Mouse (Mus musculus): ENCODE results near the gene Mx1.

Mx1 gene

DNA sequence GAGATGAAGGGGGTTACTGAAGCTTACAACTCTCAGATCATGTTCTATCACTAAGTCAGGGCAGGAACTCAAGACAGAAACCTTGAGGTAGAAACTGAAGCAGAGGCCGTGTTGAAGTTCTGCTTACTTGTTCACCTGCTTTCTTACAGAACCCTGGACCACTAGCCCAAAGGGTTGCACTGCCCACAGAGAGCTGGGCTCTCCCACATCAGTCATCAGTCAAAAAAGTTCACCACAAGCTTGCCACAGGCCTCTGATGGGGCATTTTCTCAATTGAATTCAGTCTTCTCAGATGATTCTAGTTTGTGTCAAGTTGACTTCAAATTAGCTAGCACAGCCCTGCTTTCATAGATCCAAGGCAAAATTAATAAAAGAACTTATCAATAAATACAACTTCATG lies 2.9 kb downstream of the Mx1 start:
- no peak for ATAC-seq (ENCODE audit: insufficient number of reproducible peaks, low FRiP score, low TSS enrichment)

- no peak for ATAC-seq (ENCODE audit: insufficient number of reproducible peaks, low FRiP score, low TSS enrichment)
Observed at GRCm38 (mm10) chr16:97447386-97447785, 15.3 kb downstream of the Mx1 start.

- peak; percentile 54 for ATAC-seq (ENCODE audit: insufficient number of reproducible peaks, low FRiP score, low TSS enrichment)
Observed at GRCm38 (mm10) chr16:97443670-97444263, 18.9 kb downstream of the Mx1 start.

- ATAC-seq (ENCODE audit: insufficient number of reproducible peaks, low FRiP score, low TSS enrichment), result no peak
Observed at GRCm38 (mm10) chr16:97441967-97442366, 20.7 kb downstream of the Mx1 start.

- ATAC-seq (ENCODE audit: insufficient number of reproducible peaks, low FRiP score, low TSS enrichment), result no peak
Observed at GRCm38 (mm10) chr16:97438191-97438590, 24.5 kb downstream of the Mx1 start.

DNA sequence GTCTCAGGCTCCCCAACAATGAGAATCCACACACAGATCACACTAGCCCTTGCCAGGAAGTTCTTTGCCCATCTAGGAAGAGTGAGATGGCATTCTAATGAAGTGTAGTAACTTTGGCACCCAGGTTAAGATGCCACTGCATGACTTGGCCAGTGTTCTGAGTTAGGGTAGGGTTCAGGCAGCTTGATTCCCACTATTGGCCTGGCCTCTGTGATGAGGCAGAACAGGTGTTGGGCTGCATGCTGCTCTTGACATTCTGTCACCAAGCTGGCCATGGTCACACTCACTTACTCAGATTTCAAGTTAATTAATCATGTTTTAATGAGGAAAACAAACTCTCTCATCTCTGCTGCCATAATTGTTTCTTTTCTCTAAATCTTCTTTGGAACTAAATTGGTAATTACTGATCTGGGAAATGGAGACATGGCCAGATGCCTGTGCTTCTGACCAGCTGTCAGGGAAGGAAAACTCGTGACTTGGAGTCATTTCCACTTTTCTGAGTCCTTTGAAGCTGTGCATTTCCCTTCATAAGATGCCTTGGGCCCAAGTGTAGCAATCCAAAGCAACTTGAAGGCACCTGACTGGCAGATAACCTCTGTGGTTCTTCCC lies 25.2 kb downstream of the Mx1 start:
- ATAC-seq (ENCODE audit: insufficient number of reproducible peaks, low FRiP score, low TSS enrichment), result no peak

DNA sequence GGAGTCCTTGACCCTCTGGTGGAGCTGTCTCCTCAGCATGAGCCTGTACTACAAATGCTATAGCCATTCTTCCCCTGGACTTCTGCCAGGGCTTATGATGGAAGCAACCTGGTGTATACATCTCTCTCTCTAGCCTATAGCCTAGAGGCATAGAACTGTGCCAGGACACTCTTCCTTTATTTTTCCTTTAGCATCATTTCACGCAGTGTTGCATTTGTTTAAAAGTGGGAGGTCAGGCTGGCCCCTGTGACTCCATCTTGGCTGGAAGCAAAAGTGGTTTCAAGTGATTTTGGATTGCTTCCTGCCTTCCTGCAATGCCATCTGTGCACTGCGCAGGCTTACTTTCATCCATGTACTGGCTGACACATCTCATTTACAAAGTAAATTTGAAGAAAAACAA lies 28.5 kb downstream of the Mx1 start:
- ATAC-seq (ENCODE audit: insufficient number of reproducible peaks, low FRiP score, low TSS enrichment), result 0 out of 2 replicates have a peak, but pooled peaks have one; percentile 16

GRCm38 (mm10) chr16:97431328-97431727 lies 31.4 kb downstream of the Mx1 start:
- no peak for ATAC-seq (ENCODE audit: insufficient number of reproducible peaks, low FRiP score, low TSS enrichment)

DNA sequence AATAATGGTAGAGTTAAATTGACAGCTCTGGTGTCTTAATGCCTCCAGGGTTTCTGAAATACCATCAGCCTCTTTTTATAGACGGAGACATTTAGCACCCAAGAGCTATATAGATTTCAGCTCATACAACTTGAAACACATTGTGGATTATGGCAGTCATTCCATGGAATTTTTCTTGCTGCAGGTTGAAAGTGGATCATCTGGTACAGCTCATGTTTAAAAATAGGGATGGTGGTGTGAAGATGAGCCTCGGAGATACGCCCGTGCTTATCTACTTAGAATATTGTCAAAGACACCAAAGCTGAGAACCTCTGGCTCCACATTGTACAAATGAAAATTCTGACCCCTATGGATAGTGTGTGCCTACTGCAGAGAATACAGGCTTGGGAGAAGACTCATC lies 32.6 kb downstream of the Mx1 start:
- no peak for ATAC-seq (ENCODE audit: insufficient number of reproducible peaks, low FRiP score, low TSS enrichment)

GRCm38 (mm10) chr16:97428026-97428425 lies 34.7 kb downstream of the Mx1 start:
- no peak for ATAC-seq (ENCODE audit: insufficient number of reproducible peaks, low FRiP score, low TSS enrichment)

DNA sequence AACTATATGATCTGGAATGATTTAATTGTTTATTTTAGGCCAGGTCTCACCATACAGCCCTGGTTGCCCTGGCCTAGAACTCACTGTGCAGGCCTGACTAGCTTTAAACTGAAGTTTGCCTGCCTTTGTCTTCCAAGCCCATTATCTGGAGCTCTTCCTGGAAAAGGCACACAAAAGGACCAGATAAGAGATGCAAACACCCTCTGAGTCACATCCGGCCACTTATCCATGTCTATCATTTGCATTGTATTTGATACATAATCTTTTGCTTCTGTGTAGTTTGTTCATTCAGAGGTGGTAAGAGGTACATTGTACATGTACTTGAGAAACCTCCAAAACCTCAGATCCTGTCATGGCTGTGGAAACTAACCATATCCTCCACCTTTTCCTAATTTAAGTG lies 39.1 kb downstream of the Mx1 start:
- no peak for ATAC-seq (ENCODE audit: insufficient number of reproducible peaks, low FRiP score, low TSS enrichment)

DNA sequence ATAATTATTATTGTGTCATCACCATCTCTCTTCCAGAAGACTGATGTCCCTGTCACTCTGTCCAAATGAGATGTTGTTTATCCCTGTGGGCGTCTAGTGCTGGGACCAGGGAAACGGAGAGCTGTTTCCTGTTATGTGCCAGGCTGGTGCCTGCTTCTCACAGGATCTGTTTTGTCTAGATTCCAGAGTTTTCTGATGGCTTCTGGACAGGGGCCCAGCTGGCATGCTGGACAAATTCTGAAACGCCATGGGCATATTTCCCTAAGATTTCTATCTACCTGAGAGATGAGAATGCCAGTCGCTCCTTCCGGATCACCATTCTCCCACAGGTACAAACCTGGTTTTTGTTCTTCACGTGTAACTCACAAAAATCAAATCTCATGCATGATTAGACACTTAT lies 41.0 kb downstream of the Mx1 start:
- no peak for ATAC-seq (ENCODE audit: insufficient number of reproducible peaks, low FRiP score, low TSS enrichment)

- ATAC-seq (ENCODE audit: insufficient number of reproducible peaks, low FRiP score, low TSS enrichment), result no peak
Observed at GRCm38 (mm10) chr16:97418749-97419453, 43.8 kb downstream of the Mx1 start.

- no peak for ATAC-seq (ENCODE audit: insufficient number of reproducible peaks, low FRiP score, low TSS enrichment)
Observed at GRCm38 (mm10) chr16:97417896-97418542, 44.7 kb downstream of the Mx1 start.

DNA sequence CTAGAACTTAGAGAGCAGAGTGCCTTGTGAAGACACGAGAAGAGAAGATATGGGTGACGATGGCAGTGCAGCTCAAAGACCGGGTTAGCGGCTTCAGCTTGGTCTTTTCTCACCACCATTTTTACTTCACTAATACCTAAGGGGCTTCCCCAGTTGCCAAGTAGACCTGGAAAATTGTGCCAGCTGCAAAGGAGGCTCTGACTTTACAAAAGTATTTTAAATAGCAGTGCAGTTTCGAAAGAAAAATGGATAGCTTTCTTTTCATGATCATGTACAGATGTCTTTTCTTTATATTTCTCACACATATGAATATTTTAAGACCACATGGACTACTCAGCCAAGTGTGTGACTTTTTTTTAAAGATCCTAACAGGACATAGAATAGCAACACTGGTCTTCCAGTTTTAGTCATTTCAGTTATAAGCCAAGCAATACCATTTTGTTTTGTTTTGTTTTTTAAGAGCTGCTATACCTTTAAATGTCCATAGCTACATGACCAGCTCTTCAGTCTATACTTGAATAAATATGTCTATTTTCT lies 57.2 kb downstream of the Mx1 start:
- no peak for ATAC-seq (ENCODE audit: insufficient number of reproducible peaks, low FRiP score, low TSS enrichment)

- no peak for ATAC-seq (ENCODE audit: insufficient number of reproducible peaks, low FRiP score, low TSS enrichment)
Observed at GRCm38 (mm10) chr16:97402213-97402785, 60.4 kb downstream of the Mx1 start.

- no peak for ATAC-seq (ENCODE audit: insufficient number of reproducible peaks, low FRiP score, low TSS enrichment)
Observed at GRCm38 (mm10) chr16:97401741-97402140, 61.0 kb downstream of the Mx1 start.

- no peak for ATAC-seq (ENCODE audit: insufficient number of reproducible peaks, low FRiP score, low TSS enrichment)
Observed at GRCm38 (mm10) chr16:97399991-97400390, 62.7 kb downstream of the Mx1 start.

- no peak for ATAC-seq (ENCODE audit: insufficient number of reproducible peaks, low FRiP score, low TSS enrichment)
Observed at GRCm38 (mm10) chr16:97397945-97398531, 64.7 kb downstream of the Mx1 start.
